Mouse (Mus musculus): ENCODE measurements at regions not wholly inside any gene's neighbourhood (a gene's known extent, or its start where the extent isn't known, plus 50 kb on each side); places are given as distances from the start of the nearest gene placed in this dataset.

GRCm38 (mm10) chrX:72330323-72330722 lies 55.7 kb upstream of the Gabre start:
- DNase-seq (ENCODE audit: low read depth, low spot score) = peak; percentile 58

- no peak for DNase-seq (ENCODE audit: low read depth, low spot score)
Measured at GRCm38 (mm10) chrX:72328822-72329221, 54.2 kb upstream of the Gabre start.
